Mouse (Mus musculus) embryonic fibroblast, embryonic 13.5 days (primary cell): ENCODE data around the gene Znfx1.

Source experiments
- CTCF ChIP-seq: IDR thresholded peaks from 2 replicates; pipeline ENCODE4 v1.5.1; 2011; ENCODE audit warnings: mild to moderate bottlenecking, control low read depth, low read length, moderate library complexity, borderline replicate concordance; ENCODE audit not compliant: insufficient read depth
- POLR2A ChIP-seq: IDR thresholded peaks from 2 replicates; pipeline ENCODE4 v1.6.1; 2011; ENCODE audit warnings: low read depth, mild to moderate bottlenecking, control low read depth, low read length, moderate library complexity

GRCm38 (mm10) chr2:167037710-167038109, 25.1 kb downstream of the Znfx1 start:
- TF ChIP-seq CTCF (no peak), POLR2A (no peak)
